Mouse (Mus musculus): ENCODE measurements at regions not wholly inside any gene's neighbourhood (a gene's known extent, or its start where the extent isn't known, plus 50 kb on each side); places are given as distances from the start of the nearest gene placed in this dataset.
"Not testable (repeated sequence)": the region's sequence is repeated elsewhere in the genome, so short reads cannot be mapped to it uniquely, and the experiment has no call there.

GRCm38 (mm10) chr17:3022245-3022935, 92.4 kb upstream of the Scaf8 start:
- no peak overlapping the region for H3K4me2 ChIP-seq (replicated peaks; ENCODE audit: low read depth, low read length)
- H3K9me3 ChIP-seq (ENCODE audit: low read length): no peaks in the 10 kb centered on the region
- no peak overlapping the region for H3K27ac ChIP-seq (ENCODE audit: low read length)
- no peaks in the 10 kb centered on the region for H3K27me3 ChIP-seq (replicated peaks; ENCODE audit: insufficient read depth, low read length)
- H3K4me1 ChIP-seq (ENCODE audit: insufficient read depth, low read depth, low read length): no peaks in the 10 kb centered on the region
- WGBS: 82% methylated on average over 4 of the region's 5 CpGs
- TF ChIP-seq EP300 (IDR thresholded peaks at IDR 0.05) (no peak), CTCF (IDR thresholded peaks at IDR 0.05) (no peak)
- DNase-seq (ENCODE audit: low spot score): no peak
- no peak overlapping the region for H3K4me3 ChIP-seq (ENCODE audit: low read depth, low read length)
- H3K36me3 ChIP-seq (ENCODE audit: insufficient read depth, low read length): no peaks in the 10 kb centered on the region
- ATAC-seq: no peak
- no peak overlapping the region for H3K9ac ChIP-seq (replicated peaks; ENCODE audit: low read depth)

GRCm38 (mm10) chr17:3022936-3023247, 91.9 kb upstream of the Scaf8 start:
- H3K4me3 ChIP-seq (ENCODE audit: low read depth, low read length); H3K27ac ChIP-seq (ENCODE audit: low read length); DNase-seq (ENCODE audit: low spot score); H3K4me2 ChIP-seq (replicated peaks; ENCODE audit: low read depth, low read length); H3K9me3 ChIP-seq (ENCODE audit: low read length); H3K9ac ChIP-seq (replicated peaks; ENCODE audit: low read depth); H3K36me3 ChIP-seq (ENCODE audit: insufficient read depth, low read length); H3K4me1 ChIP-seq (ENCODE audit: insufficient read depth, low read depth, low read length); H3K27me3 ChIP-seq (replicated peaks; ENCODE audit: insufficient read depth, low read length): not testable (repeated sequence)
- 58% methylated on average over 2 of the region's 3 CpGs for WGBS
- 0 out of 2 replicates have a peak, but pooled peaks have one; percentile 29 for ATAC-seq

GRCm38 (mm10) chr17:3023426-3023825, 91.3 kb upstream of the Scaf8 start:
- no peaks in the 10 kb centered on the region for H3K4me1 ChIP-seq (ENCODE audit: insufficient read depth, low read depth, low read length)
- no peaks in the 10 kb centered on the region for H3K9me3 ChIP-seq (ENCODE audit: low read length)
- no peak overlapping the region for H3K27ac ChIP-seq (ENCODE audit: low read length)
- H3K9ac ChIP-seq (replicated peaks; ENCODE audit: low read depth): no peak overlapping the region
- TF ChIP-seq EP300 (IDR thresholded peaks at IDR 0.05): no peak
- DNase-seq (ENCODE audit: low spot score): no peak
- H3K4me2 ChIP-seq (replicated peaks; ENCODE audit: low read depth, low read length): no peak overlapping the region
- no peaks in the 10 kb centered on the region for H3K27me3 ChIP-seq (replicated peaks; ENCODE audit: insufficient read depth, low read length)
- WGBS: 87% methylated on average over 1 of the region's 1 CpGs
- H3K36me3 ChIP-seq (ENCODE audit: insufficient read depth, low read length): no peaks in the 10 kb centered on the region
- no peak overlapping the region for H3K4me3 ChIP-seq (ENCODE audit: low read depth, low read length)
- no peak for ATAC-seq

GRCm38 (mm10) chr17:3026859-3027258, 87.9 kb upstream of the Scaf8 start:
- 63% methylated on average over 1 of the region's 1 CpGs for WGBS
- not testable (repeated sequence) for H3K27ac ChIP-seq (ENCODE audit: low read length); H3K27me3 ChIP-seq (replicated peaks; ENCODE audit: insufficient read depth, low read length); H3K36me3 ChIP-seq (ENCODE audit: insufficient read depth, low read length); H3K4me1 ChIP-seq (ENCODE audit: insufficient read depth, low read depth, low read length); DNase-seq (ENCODE audit: low spot score); H3K4me2 ChIP-seq (replicated peaks; ENCODE audit: low read depth, low read length); H3K4me3 ChIP-seq (ENCODE audit: low read depth, low read length); H3K9ac ChIP-seq (replicated peaks; ENCODE audit: low read depth); H3K9me3 ChIP-seq (ENCODE audit: low read length)
- peak; percentile 24; the same call in 1 of the 2 replicates for ATAC-seq

- ATAC-seq: no peak
- no peak overlapping the region for H3K4me3 ChIP-seq (ENCODE audit: low read depth, low read length)
- H3K27ac ChIP-seq (ENCODE audit: low read length): no peak overlapping the region
- no peak for TF ChIP-seq EP300 (IDR thresholded peaks at IDR 0.05)
- TF ChIP-seq CTCF (IDR thresholded peaks at IDR 0.05): no peak
- H3K27me3 ChIP-seq (replicated peaks; ENCODE audit: insufficient read depth, low read length): no peaks in the 10 kb centered on the region
- H3K9me3 ChIP-seq (ENCODE audit: low read length): no peaks in the 10 kb centered on the region
- DNase-seq (ENCODE audit: low spot score): no peak
- no peak overlapping the region for H3K9ac ChIP-seq (replicated peaks; ENCODE audit: low read depth)
- no peaks in the 10 kb centered on the region for H3K4me1 ChIP-seq (ENCODE audit: insufficient read depth, low read depth, low read length)
- H3K4me2 ChIP-seq (replicated peaks; ENCODE audit: low read depth, low read length): no peak overlapping the region
- 71% methylated on average over 4 of the region's 4 CpGs for WGBS
- no peaks in the 10 kb centered on the region for H3K36me3 ChIP-seq (ENCODE audit: insufficient read depth, low read length)
Measured at GRCm38 (mm10) chr17:3027376-3027775, 87.4 kb upstream of the Scaf8 start.

GRCm38 (mm10) chr17:3029750-3030149, 85.0 kb upstream of the Scaf8 start:
- not testable (repeated sequence) for H3K4me2 ChIP-seq (replicated peaks; ENCODE audit: low read depth, low read length); H3K27ac ChIP-seq (ENCODE audit: low read length); H3K36me3 ChIP-seq (ENCODE audit: insufficient read depth, low read length); H3K9ac ChIP-seq (replicated peaks; ENCODE audit: low read depth); H3K9me3 ChIP-seq (ENCODE audit: low read length); H3K27me3 ChIP-seq (replicated peaks; ENCODE audit: insufficient read depth, low read length); DNase-seq (ENCODE audit: low spot score); H3K4me3 ChIP-seq (ENCODE audit: low read depth, low read length); H3K4me1 ChIP-seq (ENCODE audit: insufficient read depth, low read depth, low read length)
- WGBS: 53% methylated on average over 2 of the region's 2 CpGs
- peak; percentile 55 for ATAC-seq

- WGBS: 43% methylated on average over 2 of the region's 2 CpGs
Measured at GRCm38 (mm10) chr17:3035099-3035498, 79.7 kb upstream of the Scaf8 start.

More at GRCm38 (mm10) chr17:3035099-3035498, 79.7 kb upstream of the Scaf8 start:
- no peak for ATAC-seq
- H3K9me3 ChIP-seq (ENCODE audit: low read length): no peaks in the 10 kb centered on the region
- H3K4me2 ChIP-seq (replicated peaks; ENCODE audit: low read depth, low read length): no peak overlapping the region
- H3K4me3 ChIP-seq (ENCODE audit: low read depth, low read length): no peak overlapping the region
- TF ChIP-seq CTCF (IDR thresholded peaks at IDR 0.05) (no peak), EP300 (IDR thresholded peaks at IDR 0.05) (no peak)
- no peak overlapping the region for H3K9ac ChIP-seq (replicated peaks; ENCODE audit: low read depth)
- H3K4me1 ChIP-seq (ENCODE audit: insufficient read depth, low read depth, low read length): no peaks in the 10 kb centered on the region
- H3K27ac ChIP-seq (ENCODE audit: low read length): no peak overlapping the region
- H3K36me3 ChIP-seq (ENCODE audit: insufficient read depth, low read length): no peaks in the 10 kb centered on the region
- no peaks in the 10 kb centered on the region for H3K27me3 ChIP-seq (replicated peaks; ENCODE audit: insufficient read depth, low read length)
- no peak for DNase-seq (ENCODE audit: low spot score)
